Mouse (Mus musculus): ENCODE data around the gene Adam1b. TPM values are rescaled to one million over a fixed set of nuclear protein-coding genes. Genes with fewer than 3 reads are reported as not detected.

Adam1b gene
- not detected for polyA plus RNA-seq (2015; fragmentation: Illumina TruSeq; extraction: RNeasy Lipid Tissue Mini Kit (QIAGEN cat#74804); ENCODE audit: low read depth, low replicate concordance)

GRCm38 (mm10) chr5:121503231-121503630 lies at the start of gene Adam1b:
TSS of gene Adam1b (minus strand) at chr5:121503435.

GRCm38 (mm10) chr5:121545793-121546529 lies 42.7 kb upstream of the Adam1b start, which contains the start of gene Mapkapk5:
TSS of gene Mapkapk5 (minus strand) at chr5:121545905.

GRCm38 (mm10) chr5:121544910-121545792 lies 41.9 kb upstream of the Adam1b start, which contains the start of the genes Adam1a and Gm42878:
TSS of gene Adam1a (minus strand) at chr5:121545482.
TSS of gene Gm42878 (minus strand) at chr5:121545482.

GRCm38 (mm10) chr5:121452026-121452869 lies 51.0 kb downstream of the Adam1b start, which contains the start of gene Erp29:
TSS of gene Erp29 (minus strand) at chr5:121452506.

GRCm38 (mm10) chr5:121451644-121452025 lies 51.6 kb downstream of the Adam1b start, which contains the start of gene Tmem116:
TSS of gene Tmem116 (plus strand) at chr5:121451893.

Other genes starting within 250 kb of the Adam1b start
- 59.1 TPM for gene Trafd1, start 117.8 kb downstream of the Adam1b start, polyA plus RNA-seq (2015; fragmentation: Illumina TruSeq; extraction: RNeasy Lipid Tissue Mini Kit (QIAGEN cat#74804); ENCODE audit: low read depth, low replicate concordance)
- 27.3 TPM for gene Naa25, start 105.5 kb downstream of the Adam1b start, polyA plus RNA-seq (2015; fragmentation: Illumina TruSeq; extraction: RNeasy Lipid Tissue Mini Kit (QIAGEN cat#74804); ENCODE audit: low read depth, low replicate concordance)
- 3.8 TPM for gene Tmem116, start 51.5 kb downstream of the Adam1b start, polyA plus RNA-seq (2015; fragmentation: Illumina TruSeq; extraction: RNeasy Lipid Tissue Mini Kit (QIAGEN cat#74804); ENCODE audit: low read depth, low replicate concordance)
- gene Erp29, start 50.9 kb downstream of the Adam1b start, polyA plus RNA-seq (2015; fragmentation: Illumina TruSeq; extraction: RNeasy Lipid Tissue Mini Kit (QIAGEN cat#74804); ENCODE audit: low read depth, low replicate concordance), result 194 TPM
- 10.9 TPM for gene Adam1a, start 42.0 kb upstream of the Adam1b start, polyA plus RNA-seq (2015; fragmentation: Illumina TruSeq; extraction: RNeasy Lipid Tissue Mini Kit (QIAGEN cat#74804); ENCODE audit: low read depth, low replicate concordance)
- not detected for gene Gm42878, start 42.0 kb upstream of the Adam1b start, polyA plus RNA-seq (2015; fragmentation: Illumina TruSeq; extraction: RNeasy Lipid Tissue Mini Kit (QIAGEN cat#74804); ENCODE audit: low read depth, low replicate concordance)
- gene Mapkapk5, start 42.5 kb upstream of the Adam1b start, polyA plus RNA-seq (2015; fragmentation: Illumina TruSeq; extraction: RNeasy Lipid Tissue Mini Kit (QIAGEN cat#74804); ENCODE audit: low read depth, low replicate concordance), result 69.5 TPM
- gene Aldh2, start 90.4 kb upstream of the Adam1b start, polyA plus RNA-seq (2015; fragmentation: Illumina TruSeq; extraction: RNeasy Lipid Tissue Mini Kit (QIAGEN cat#74804); ENCODE audit: low read depth, low replicate concordance), result 147 TPM
- 3.1 TPM for gene Acad12, start 115.5 kb upstream of the Adam1b start, polyA plus RNA-seq (2015; fragmentation: Illumina TruSeq; extraction: RNeasy Lipid Tissue Mini Kit (QIAGEN cat#74804); ENCODE audit: low read depth, low replicate concordance)
- gene Acad10, start 157.1 kb upstream of the Adam1b start, polyA plus RNA-seq (2015; fragmentation: Illumina TruSeq; extraction: RNeasy Lipid Tissue Mini Kit (QIAGEN cat#74804); ENCODE audit: low read depth, low replicate concordance), result 2.1 TPM
- gene Brap, start 157.1 kb upstream of the Adam1b start, polyA plus RNA-seq (2015; fragmentation: Illumina TruSeq; extraction: RNeasy Lipid Tissue Mini Kit (QIAGEN cat#74804); ENCODE audit: low read depth, low replicate concordance), result 54.5 TPM
- gene Atxn2, start 207.9 kb upstream of the Adam1b start, polyA plus RNA-seq (2015; fragmentation: Illumina TruSeq; extraction: RNeasy Lipid Tissue Mini Kit (QIAGEN cat#74804); ENCODE audit: low read depth, low replicate concordance), result 130 TPM

Measured in brain, adult 10 weeks (tissue).